In genomic region chr11:7199736-7200392, GRCm38 (mm10) we compare ENCODE assay signal across 9 mouse cellular contexts. TPM values are rescaled to one million over a fixed set of nuclear protein-coding genes. Genes with fewer than 3 reads are reported as not detected.
DNase-seq lines count a peak whose midpoint lies in the region; ATAC-seq and TF ChIP-seq lines count a peak whose summit lies in the region.
"Had no signal": no experiment of that assay in that cellular context is flagged by ENCODE, and none has a peak within 500 bp of the region (broad histone marks: within the 10 kb centered on the region; RNA-seq: fewer than 3 reads in every experiment).

No protein-coding gene starts in this region.

- no peak overlapping the region for H3K4me2 ChIP-seq in forebrain, embryonic 13.5 days
- H3K4me2 ChIP-seq in forebrain, embryonic 11.5 days (ENCODE audit: low read depth, low read length, severe bottlenecking): no peak overlapping the region
- no peak overlapping the region for H3K4me2 ChIP-seq in hindbrain, postnatal 0 days (ENCODE audit: low read depth, low read length)
- H3K4me2 ChIP-seq: heart, embryonic 13.5 days had no signal

- H3K27ac ChIP-seq in forebrain, embryonic 13.5 days: no peak overlapping the region
- H3K27ac ChIP-seq in forebrain, embryonic 11.5 days (ENCODE audit: low read depth, low read length): no peak overlapping the region
- no peak overlapping the region for H3K27ac ChIP-seq in thymus, adult 2 months (ENCODE audit: control insufficient read depth, insufficient read depth, low read length)
- H3K27ac ChIP-seq in hindbrain, postnatal 0 days: no peak overlapping the region
- H3K27ac ChIP-seq: heart, embryonic 13.5 days had no signal

- no peaks in the 10 kb centered on the region for H3K27me3 ChIP-seq in forebrain, embryonic 13.5 days
- H3K27me3 ChIP-seq in forebrain, embryonic 11.5 days (ENCODE audit: control insufficient read depth, insufficient read depth, low read length): no peaks in the 10 kb centered on the region
- H3K27me3 ChIP-seq in thymus, adult 2 months (ENCODE audit: control insufficient read depth, insufficient read depth, low read length): no peaks in the 10 kb centered on the region
- H3K27me3 ChIP-seq in hindbrain, postnatal 0 days (ENCODE audit: insufficient read depth, low read length): no peaks in the 10 kb centered on the region
- H3K27me3 ChIP-seq: heart, embryonic 13.5 days had no signal

- DNase-seq in forebrain, embryonic 11.5 days (ENCODE audit: low spot score): no peak
- DNase-seq in thymus, adult 2 months: peak; percentile 40
- DNase-seq in thymus, adult 18-20 months: no peak
- peak; percentile 86 for DNase-seq in embryo, embryonic 10.5 days (ENCODE audit: low spot score)
- DNase-seq in hindbrain, postnatal 0 days (ENCODE audit: low spot score): peak; percentile 83
- peak; percentile 73 for DNase-seq in lung, postnatal 14 days
- peak; percentile 31 for DNase-seq in thymus, postnatal 25 days

- ATAC-seq in forebrain, embryonic 13.5 days: peak; percentile 36; the same call in 1 of the 2 replicates
- ATAC-seq in forebrain, embryonic 11.5 days (replicated peaks; ENCODE audit: low FRiP score): no peak
- ATAC-seq in hindbrain, postnatal 0 days: no peak

- no peaks in the 10 kb centered on the region for H3K4me1 ChIP-seq in forebrain, embryonic 13.5 days
- H3K4me1 ChIP-seq in forebrain, embryonic 11.5 days (replicated peaks; ENCODE audit: control insufficient read depth, insufficient read depth, low read length): peaks cover 7% of the 10 kb centered on the region; the same call in 1 of the 2 replicates
- no peaks in the 10 kb centered on the region for H3K4me1 ChIP-seq in thymus, adult 2 months (replicated peaks; ENCODE audit: control insufficient read depth, insufficient read depth, low read length)
- no peaks in the 10 kb centered on the region for H3K4me1 ChIP-seq in hindbrain, postnatal 0 days (ENCODE audit: insufficient read depth, low read length)
- H3K4me1 ChIP-seq: heart, embryonic 13.5 days had no signal

- no peaks in the 10 kb centered on the region for H3K36me3 ChIP-seq in forebrain, embryonic 13.5 days (ENCODE audit: poor library complexity, severe bottlenecking)
- no peaks in the 10 kb centered on the region for H3K36me3 ChIP-seq in forebrain, embryonic 11.5 days (ENCODE audit: control insufficient read depth, insufficient read depth, low read length)
- H3K36me3 ChIP-seq in thymus, adult 2 months (ENCODE audit: control insufficient read depth, insufficient read depth, low read length): no peaks in the 10 kb centered on the region
- H3K36me3 ChIP-seq in hindbrain, postnatal 0 days (ENCODE audit: insufficient read depth, low read length): no peaks in the 10 kb centered on the region
- H3K36me3 ChIP-seq: heart, embryonic 13.5 days had no signal

- no peak for TF ChIP-seq CTCF in thymus, adult 2 months (IDR thresholded peaks at IDR 0.05; ENCODE audit: borderline replicate concordance, control insufficient read depth, extremely low read depth, insufficient read depth, low read length, poor library complexity)
- TF ChIP-seq CTCF in hindbrain, postnatal 0 days (IDR thresholded peaks at IDR 0.05; ENCODE audit: low read depth): peak; percentile 84

- no peak overlapping the region for H3K4me3 ChIP-seq in forebrain, embryonic 13.5 days
- no peak overlapping the region for H3K4me3 ChIP-seq in forebrain, embryonic 11.5 days (ENCODE audit: low read depth, low read length)
- H3K4me3 ChIP-seq in thymus, adult 2 months (ENCODE audit: control insufficient read depth, insufficient read depth, low read length): no peak overlapping the region
- no peak overlapping the region for H3K4me3 ChIP-seq in hindbrain, postnatal 0 days (ENCODE audit: low read length)
- H3K4me3 ChIP-seq: heart, embryonic 13.5 days had no signal

- no peak overlapping the region for H3K9ac ChIP-seq in forebrain, embryonic 13.5 days
- H3K9ac ChIP-seq in forebrain, embryonic 11.5 days (ENCODE audit: low read length): no peak overlapping the region
- no peak overlapping the region for H3K9ac ChIP-seq in hindbrain, postnatal 0 days (replicated peaks; ENCODE audit: low read length)
- H3K9ac ChIP-seq: heart, embryonic 13.5 days had no signal

- 56% methylated on average over 14 of the region's 14 CpGs for WGBS in forebrain, embryonic 13.5 days
- WGBS in forebrain, embryonic 11.5 days: 55% methylated on average over 14 of the region's 14 CpGs
- whole genome bisulfite sequencing in thymus, adult 2 months: 54% methylated on average over 14 of the region's 14 CpGs
- WGBS in hindbrain, postnatal 0 days: 56% methylated on average over 14 of the region's 14 CpGs

- no peaks in the 10 kb centered on the region; the same call in 1 of the 2 replicates for H3K9me3 ChIP-seq in forebrain, embryonic 13.5 days (replicated peaks)
- no peaks in the 10 kb centered on the region; the same call in 1 of the 2 replicates for H3K9me3 ChIP-seq in forebrain, embryonic 11.5 days (ENCODE audit: control insufficient read depth, low read length)
- H3K9me3 ChIP-seq in hindbrain, postnatal 0 days (ENCODE audit: low read length): no peaks in the 10 kb centered on the region

- no peak for TF ChIP-seq POLR2A in thymus, adult 2 months (IDR thresholded peaks at IDR 0.05; ENCODE audit: control insufficient read depth, extremely low read depth, insufficient read depth, low read length, poor library complexity)

RNA-seq across cellular contexts. Expression of gene Igfbp1, which starts 2.3 kb away (rescaled TPM):
- polyA plus RNA-seq in forebrain, embryonic 13.5 days (2015; fragmentation: Nextera tagmentation; extraction: Ambion mirVana): 0.18 and 0.30 TPM in 2 replicates
- polyA plus RNA-seq in forebrain, embryonic 11.5 days (2014; fragmentation: Nextera tagmentation; extraction: Ambion mirVana): 0.16 and 0.17 TPM in 2 replicates
- 0.30 and 0.37 TPM in 2 replicates for polyA plus RNA-seq in thymus, adult 2 months (2012; rRNA removed)
- not detected in 2 replicates for total RNA-seq in hindbrain, postnatal 0 days (2014; rRNA removed)
- polyA plus RNA-seq in hindbrain, postnatal 0 days (2015; fragmentation: Nextera tagmentation; extraction: Ambion mirVana): 0.19 TPM in 1 of 2 replicates, not detected in the other

RNA-seq across cellular contexts. Expression of gene Gm11985, which starts 11.5 kb away (rescaled TPM):
- polyA plus RNA-seq in forebrain, embryonic 13.5 days (2015; fragmentation: Nextera tagmentation; extraction: Ambion mirVana): not detected in 2 replicates
- polyA plus RNA-seq in forebrain, embryonic 11.5 days (2014; fragmentation: Nextera tagmentation; extraction: Ambion mirVana): not detected in 2 replicates
- not detected in 2 replicates for polyA plus RNA-seq in thymus, adult 2 months (2012; rRNA removed)
- not detected in 2 replicates for total RNA-seq in hindbrain, postnatal 0 days (2014; rRNA removed)
- polyA plus RNA-seq in hindbrain, postnatal 0 days (2015; fragmentation: Nextera tagmentation; extraction: Ambion mirVana): not detected in 2 replicates
- polyA plus RNA-seq: heart, embryonic 13.5 days had no signal

RNA-seq across cellular contexts. Expression of gene Igfbp3, which starts 13.9 kb away (rescaled TPM):
- polyA plus RNA-seq in forebrain, embryonic 13.5 days (2015; fragmentation: Nextera tagmentation; extraction: Ambion mirVana): 9.6 and 11.6 TPM in 2 replicates
- polyA plus RNA-seq in forebrain, embryonic 11.5 days (2014; fragmentation: Nextera tagmentation; extraction: Ambion mirVana): 11.0 and 11.5 TPM in 2 replicates
- polyA plus RNA-seq in thymus, adult 2 months (2012; rRNA removed): 11.9 and 12.1 TPM in 2 replicates
- 35.7 and 47.2 TPM in 2 replicates for total RNA-seq in hindbrain, postnatal 0 days (2014; rRNA removed)
- polyA plus RNA-seq in hindbrain, postnatal 0 days (2015; fragmentation: Nextera tagmentation; extraction: Ambion mirVana): 24.6 and 25.3 TPM in 2 replicates

Comparison
In these comparisons a context has a peak if more than half of its experiments do, and no peak if none do; other contexts are left out.
1. DNase-seq: peak in thymus, adult 2 months (single experiment), embryo, embryonic 10.5 days (single experiment), hindbrain, postnatal 0 days (single experiment), lung, postnatal 14 days (single experiment) and thymus, postnatal 25 days (single experiment); none in forebrain, embryonic 11.5 days (single experiment) and thymus, adult 18-20 months (0 of 2).